Mouse (Mus musculus) regulatory T cell (primary cell): ENCODE data around the gene Cblc.

Experiments
- in situ Hi-C: fragments of 300-600 bp; cut with MboI, MseI; formaldehyde crosslinking; loops from one replicate; pipeline ENCODE4 v1.15.1; 2025; ENCODE audit warnings: high pct_unique_total_duplicates

The Cblc gene

GRCm38 (mm10) chr7:19784764-19785535 is 11.7 kb downstream of the Cblc start:
- in situ Hi-C loops: no loop called here

DNA sequence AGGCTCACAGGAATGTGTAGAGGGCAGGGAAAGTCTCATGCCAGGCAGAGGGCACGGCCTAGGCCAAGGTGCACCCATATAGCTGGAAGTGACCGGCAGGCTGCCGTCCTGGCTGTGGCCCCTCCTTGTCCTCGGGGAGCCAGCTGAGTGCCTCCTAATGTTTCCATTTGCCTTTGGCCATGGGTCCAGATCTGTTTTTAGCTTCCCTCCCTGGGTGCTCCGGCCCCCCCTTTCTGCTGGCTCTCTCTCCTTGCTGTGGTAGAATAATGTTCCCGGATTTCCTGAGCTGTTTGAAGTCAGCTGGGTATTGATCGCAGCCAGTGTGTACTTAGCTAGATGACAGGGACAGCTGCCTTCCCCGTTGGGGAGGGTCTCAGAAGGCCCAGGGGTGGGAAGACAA is 13.0 kb downstream of the Cblc start:
- in situ Hi-C loops: no loop called here

DNA sequence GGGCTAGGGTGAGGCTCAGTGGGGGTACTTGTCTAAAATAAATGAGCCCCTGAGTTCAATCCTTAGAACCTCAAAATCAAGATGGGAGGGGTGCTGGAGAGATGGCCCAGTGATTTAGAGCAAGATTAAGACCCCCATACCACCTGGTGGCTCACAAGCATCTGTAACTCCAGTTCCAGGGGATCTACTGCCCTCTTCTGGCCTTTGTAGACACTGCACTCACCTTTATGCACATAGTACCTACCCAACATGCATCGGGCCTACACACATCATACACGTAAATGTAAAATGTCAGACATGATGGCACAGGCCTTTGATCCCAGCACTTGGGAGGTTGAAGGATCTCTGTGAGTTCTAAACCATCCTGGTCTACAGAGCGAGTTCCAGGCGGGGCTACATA is 14.0 kb downstream of the Cblc start:
- in situ Hi-C loops: no loop called here

- in situ Hi-C loops: no loop called here
Observed at GRCm38 (mm10) chr7:19781741-19782140, 14.9 kb downstream of the Cblc start.

- in situ Hi-C loops: no loop called here
Observed at GRCm38 (mm10) chr7:19779903-19780302, 16.7 kb downstream of the Cblc start.

DNA sequence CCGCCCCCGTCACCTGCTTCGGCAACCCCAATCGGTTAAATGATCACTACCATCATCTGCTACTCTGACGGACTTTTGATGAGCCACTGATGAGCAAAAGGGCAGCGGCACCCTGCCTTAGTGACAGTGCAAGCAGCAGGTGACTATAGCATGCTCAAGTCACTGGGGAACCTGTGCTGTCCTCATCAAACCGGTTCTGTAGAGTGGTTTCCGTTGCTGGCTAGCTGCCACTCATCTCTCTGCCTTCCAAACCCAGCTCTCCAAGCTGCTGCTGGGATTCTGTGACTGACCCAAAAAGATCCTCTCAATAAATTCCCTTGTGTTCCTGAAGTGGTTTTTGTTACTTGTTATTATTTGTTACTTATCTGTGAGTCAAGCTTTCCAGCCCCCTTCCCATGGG is 18.0 kb downstream of the Cblc start:
- in situ Hi-C loops: no loop called here

GRCm38 (mm10) chr7:19777049-19777723 is 19.4 kb downstream of the Cblc start:
- in situ Hi-C loops: no loop called here

GRCm38 (mm10) chr7:19771682-19772081 is 24.9 kb downstream of the Cblc start:
- in situ Hi-C loops: no loop called here

DNA sequence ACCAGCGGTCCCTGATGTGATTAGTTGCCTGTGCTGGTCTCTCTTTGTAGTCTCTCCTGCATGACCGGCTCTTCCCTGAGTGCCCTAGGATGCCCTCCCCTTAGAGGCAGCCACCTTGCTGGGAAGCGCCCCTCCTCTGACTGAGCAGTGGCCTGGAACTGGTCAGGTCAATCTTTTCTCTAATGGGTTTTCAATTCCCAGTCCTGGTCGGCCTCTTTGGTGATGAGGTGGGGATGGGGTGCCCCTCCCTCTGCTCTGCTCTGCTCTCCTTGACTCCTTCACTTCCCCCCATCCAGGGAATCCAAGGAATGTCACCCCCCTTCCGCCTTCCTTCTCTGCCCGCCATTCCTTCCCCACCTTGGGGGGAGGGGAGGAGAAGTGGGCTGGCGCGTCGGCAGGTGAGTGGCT is 25.6 kb downstream of the Cblc start, which contains the start of gene Bcam:
Bcam (minus strand) TSS at position 33 of the 408 bp plus-strand sequence.
- in situ Hi-C loops: no loop called here

DNA sequence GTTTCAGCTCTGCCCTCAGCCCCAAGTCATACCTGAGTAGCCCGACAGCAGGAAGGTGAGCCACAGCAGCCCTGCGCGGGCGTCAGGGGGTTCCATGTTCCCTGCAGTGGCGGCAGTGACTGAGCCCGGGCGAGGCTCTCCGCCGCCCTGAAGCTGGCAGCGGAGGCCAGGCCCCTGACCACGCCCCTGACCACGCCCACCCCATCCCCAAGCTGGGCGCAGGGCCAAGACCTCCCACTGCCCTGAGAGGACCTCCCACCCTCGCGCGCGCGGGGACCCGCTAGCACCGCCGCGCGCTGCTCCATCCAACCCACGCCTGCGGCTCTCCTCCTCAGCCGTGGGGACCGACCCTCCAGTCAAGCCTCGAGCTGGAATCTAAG is 26.2 kb downstream of the Cblc start:
- in situ Hi-C loops: no loop called here

DNA sequence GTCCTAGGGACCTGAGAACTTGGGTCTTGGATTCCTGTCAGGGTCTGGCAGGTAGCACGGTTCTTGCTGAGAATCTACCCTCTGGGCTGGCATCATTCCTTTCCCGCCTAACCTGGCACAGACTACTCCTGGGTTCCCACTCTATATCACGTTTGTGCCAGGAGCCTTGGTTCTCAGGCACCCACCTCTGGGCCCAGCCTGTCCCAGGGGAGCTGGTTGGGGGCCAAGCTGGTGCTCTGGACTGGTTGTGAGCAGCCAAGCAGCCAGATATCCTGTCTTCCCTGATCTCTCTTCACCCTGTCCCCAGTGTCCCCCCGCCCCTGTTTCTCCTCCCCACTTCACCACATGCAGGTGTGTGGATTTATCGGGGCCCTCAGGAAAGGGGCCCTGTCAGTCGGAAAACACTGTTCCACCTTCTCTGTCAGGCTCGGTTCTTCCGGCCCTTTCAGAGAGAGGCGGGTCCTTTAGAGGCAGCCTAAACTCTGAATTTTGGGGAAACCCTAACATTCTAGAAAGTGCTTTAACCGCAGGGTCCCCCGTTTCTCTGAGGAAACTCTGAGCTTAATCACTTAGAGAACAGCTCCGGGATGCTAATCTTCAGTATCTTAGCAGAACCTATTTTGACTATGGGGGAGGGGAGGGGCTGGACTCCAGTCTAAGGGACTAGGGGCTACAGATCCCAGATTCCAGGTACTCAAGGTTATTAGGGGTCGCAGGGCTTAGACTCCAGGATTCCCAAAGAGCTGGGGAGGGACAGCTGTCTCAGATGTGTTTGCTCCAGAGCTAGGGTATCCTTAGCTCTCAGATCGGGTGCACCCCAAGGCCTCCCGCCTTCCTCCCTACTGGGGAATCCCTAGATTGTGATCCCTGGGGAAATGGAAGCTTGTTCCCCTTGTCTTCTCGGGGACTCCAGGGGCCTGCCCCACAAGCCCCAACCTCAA is 26.9 kb downstream of the Cblc start:
- in situ Hi-C loops: no loop called here

- in situ Hi-C loops: no loop called here
Observed at GRCm38 (mm10) chr7:19769001-19769400, 27.6 kb downstream of the Cblc start.

- in situ Hi-C loops: no loop called here
Observed at GRCm38 (mm10) chr7:19768251-19768650, 28.4 kb downstream of the Cblc start.

- in situ Hi-C loops: no loop called here
Observed at GRCm38 (mm10) chr7:19764581-19764980, 32.0 kb downstream of the Cblc start.

DNA sequence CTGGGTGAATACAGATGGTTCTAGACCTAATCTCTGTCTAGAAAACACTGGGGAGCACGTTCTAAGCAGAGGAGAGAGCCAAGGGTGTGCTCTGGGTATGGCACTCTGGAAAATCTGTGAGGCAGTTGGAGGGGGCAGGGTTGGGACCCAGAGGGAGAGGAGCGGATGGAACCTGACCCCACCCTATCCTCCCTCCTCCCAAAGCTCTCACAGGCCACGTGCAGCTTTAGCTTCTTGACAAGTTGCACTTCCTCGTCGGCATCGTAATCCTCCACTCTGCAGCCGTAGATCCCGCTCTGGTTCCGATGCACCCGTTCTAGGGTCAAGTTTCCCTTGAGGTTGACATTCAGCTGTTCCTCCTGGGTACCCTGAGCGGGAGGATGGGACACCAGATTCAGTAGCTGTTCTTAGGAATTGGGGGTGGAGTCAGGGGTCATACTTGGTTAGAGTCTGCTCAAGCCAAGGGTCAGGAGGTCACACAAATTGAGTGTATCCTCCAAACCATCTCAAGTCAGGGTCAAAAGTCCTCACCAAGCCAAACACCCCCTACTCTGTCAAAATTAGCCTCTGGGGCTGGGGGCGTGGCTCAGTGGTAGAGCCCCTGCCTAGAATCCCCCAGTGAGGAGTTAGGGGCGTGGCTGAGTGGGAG is 32.7 kb downstream of the Cblc start:
- in situ Hi-C loops: no loop called here

- in situ Hi-C loops: no loop called here
Observed at GRCm38 (mm10) chr7:19762283-19762682, 34.3 kb downstream of the Cblc start.

GRCm38 (mm10) chr7:19760021-19760420 is 36.6 kb downstream of the Cblc start:
- in situ Hi-C loops: no loop called here

- in situ Hi-C loops: no loop called here
Observed at GRCm38 (mm10) chr7:19758623-19759022, 38.0 kb downstream of the Cblc start.

GRCm38 (mm10) chr7:19755851-19756786 is 40.5 kb downstream of the Cblc start:
- in situ Hi-C loops: no loop called here

DNA sequence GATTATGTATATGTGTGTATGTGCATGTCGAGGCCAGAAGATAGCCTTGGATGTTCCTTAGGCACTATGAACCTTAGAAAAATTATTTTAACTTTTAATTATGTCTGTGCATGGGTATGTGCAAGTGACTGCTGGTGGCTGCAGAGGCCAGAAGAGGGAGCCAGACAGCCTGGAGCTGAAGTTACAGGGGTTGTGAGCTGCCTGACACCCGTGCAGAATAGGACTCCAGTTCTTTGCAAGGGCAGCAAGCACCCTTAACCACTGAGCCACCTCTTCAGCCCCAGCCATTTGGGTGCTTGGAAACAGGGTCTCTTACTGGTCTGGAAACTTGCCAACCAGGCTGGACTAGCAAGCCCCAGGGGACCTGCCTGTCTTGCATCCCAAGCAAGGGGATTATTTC is 41.6 kb downstream of the Cblc start:
- in situ Hi-C loops: no loop called here
